Mouse (Mus musculus) liver, adult (tissue): Measurements from ENCODE around the gene Prrc2b.

Source experiments
- GATA4 ChIP-seq: IDR thresholded peaks from 2 replicates; pipeline ENCODE4 v1.6.1; 2014; ENCODE audit warnings: mild to moderate bottlenecking, low read length; ENCODE audit not compliant: insufficient replicate concordance

Prrc2b gene

GRCm38 (mm10) chr2:32181364-32181763, 30.5 kb downstream of the Prrc2b start:
- no peak for TF ChIP-seq GATA4

GRCm38 (mm10) chr2:32182119-32182518, 31.2 kb downstream of the Prrc2b start:
- TF ChIP-seq GATA4, result no peak

- no peak for TF ChIP-seq GATA4
Measured at GRCm38 (mm10) chr2:32182676-32183296, 31.9 kb downstream of the Prrc2b start.

DNA sequence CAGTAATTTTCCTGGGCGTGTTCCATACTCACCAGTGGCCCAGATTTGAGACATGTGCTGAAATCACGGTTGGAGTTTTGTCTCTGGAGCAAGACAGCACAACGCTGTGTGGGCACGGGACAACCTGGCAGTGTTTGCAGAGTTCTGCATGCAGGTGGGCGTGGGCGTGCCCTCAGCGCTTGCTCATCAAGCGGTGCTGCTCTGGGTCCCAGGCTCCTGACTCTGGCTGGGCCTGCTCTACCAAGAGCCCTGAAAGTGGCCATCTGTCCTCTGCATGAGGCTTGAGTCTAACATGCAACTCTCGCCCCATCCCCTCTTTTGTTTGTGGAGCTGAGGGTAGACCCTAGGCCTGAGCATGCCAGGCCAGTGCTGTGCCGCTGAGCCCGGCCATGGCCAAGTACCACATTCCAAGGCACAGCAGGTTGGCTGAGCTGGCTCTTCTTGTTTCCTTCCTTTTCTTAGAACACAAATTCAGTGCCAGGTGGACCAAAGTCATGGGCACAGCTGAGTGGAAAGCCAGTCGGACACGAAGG, 36.2 kb downstream of the Prrc2b start:
- TF ChIP-seq GATA4, result no peak

DNA sequence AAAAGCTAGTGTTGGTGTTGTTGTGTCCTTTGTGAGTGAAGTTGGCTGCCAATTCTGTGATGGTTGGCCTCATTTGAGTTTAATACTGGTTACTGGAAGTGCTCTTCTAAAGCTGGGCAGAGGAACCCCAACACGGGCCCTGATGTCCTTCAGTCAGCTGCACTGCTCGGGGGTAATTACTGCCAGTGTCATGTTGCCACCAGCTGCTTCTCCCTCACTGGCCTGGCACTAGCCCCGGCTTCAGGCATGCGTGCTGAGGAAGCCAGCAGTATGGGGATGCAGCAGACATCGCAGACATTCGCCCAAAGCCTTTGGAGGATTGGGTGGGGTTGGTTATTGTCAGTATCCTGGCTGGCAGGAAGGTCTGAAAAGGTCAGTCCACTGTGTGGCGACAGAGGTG, 36.8 kb downstream of the Prrc2b start:
- TF ChIP-seq GATA4, result no peak

- TF ChIP-seq GATA4, result no peak
Measured at GRCm38 (mm10) chr2:32189060-32189681, 38.3 kb downstream of the Prrc2b start.

DNA sequence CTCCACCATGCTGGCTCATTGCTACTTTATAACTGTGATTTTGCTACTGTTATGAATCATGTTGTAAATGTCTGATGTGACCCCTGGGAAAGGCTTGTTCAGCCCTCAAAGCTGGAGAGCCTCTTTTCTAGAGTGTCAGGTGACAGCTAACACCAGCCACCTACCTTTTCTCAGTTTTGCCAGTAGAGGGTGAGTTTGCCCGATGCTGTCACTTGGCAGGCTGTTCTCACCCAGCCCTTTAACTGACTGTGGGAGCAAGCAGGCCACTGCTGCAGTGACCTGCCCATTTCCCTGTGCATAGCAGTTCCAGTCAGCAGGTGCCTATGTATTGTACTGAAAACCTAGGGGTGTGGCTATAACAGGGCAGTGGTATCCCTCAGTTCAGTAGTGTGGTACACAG, 39.7 kb downstream of the Prrc2b start:
- TF ChIP-seq GATA4, result no peak

DNA sequence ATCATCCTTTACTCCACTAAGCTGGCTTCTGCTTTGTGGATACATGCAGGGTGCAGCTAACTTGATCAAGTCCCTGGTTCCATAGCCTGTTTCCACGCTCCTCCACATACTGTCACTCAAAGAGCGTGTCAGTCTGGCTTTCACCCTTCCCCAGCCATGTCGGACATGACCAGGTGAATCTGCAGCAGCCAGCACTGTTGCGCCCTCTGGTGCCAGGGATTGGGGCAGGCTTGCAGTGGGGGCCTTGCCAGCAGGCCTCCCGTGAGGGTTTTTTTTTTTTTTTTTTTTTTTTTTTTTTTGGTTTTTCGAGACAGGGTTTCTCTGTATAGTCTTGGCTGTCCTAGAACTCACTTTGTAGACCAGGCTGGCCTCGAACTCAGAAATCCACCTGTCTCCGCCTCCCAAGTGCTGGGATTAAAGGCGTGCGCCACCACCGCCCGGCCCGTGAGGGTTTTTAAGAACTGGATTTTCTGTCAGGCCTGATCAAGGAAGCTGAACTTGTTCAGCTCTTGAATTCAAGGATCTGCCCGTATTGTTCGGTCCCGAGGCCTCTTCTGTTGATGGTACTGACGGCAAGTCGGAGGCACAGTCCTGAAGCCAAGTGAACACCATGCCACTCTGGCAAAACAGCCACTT, 41.1 kb downstream of the Prrc2b start:
- TF ChIP-seq GATA4, result no peak

DNA sequence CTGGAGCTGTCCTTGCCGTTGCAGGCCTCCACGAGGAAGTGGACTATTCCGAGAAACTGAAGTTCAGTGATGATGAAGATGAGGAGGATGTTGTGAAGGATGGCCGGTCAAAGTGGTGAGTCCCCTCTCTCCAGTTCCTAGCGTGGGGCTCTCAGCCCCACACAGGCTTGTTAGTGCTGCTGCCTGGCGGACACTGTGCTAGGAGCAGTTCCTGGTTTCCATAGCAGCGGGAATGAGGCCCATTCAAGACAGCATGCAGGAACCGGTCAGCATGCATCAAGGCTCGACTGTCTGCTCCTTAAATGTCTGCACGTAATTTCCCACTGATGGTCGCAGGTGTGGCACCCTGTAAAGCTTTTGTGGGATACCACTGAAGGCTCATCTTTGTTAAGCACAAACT, 48.1 kb downstream of the Prrc2b start:
- TF ChIP-seq GATA4, result no peak

DNA sequence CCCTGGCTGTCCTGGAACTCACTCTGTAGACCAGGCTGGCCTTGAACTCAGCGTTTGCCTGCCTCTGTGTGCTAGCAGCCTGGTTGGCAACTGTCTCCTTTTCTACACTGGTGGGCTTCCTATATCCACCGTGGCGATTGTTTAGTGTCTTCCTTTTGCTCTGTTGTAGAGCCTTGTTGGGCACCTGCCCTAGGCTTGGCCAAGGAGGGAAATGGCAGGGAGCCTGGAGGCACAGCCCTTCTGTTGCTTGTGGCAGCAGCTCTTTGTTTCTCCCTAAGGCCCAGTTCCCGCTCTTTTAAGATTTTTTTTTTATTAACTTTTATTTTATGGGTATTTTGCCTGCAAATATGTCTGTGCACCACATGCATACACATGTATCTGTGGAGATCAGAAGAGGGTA, 49.2 kb downstream of the Prrc2b start:
- no peak for TF ChIP-seq GATA4

GRCm38 (mm10) chr2:32200712-32201111, 49.8 kb downstream of the Prrc2b start:
- no peak for TF ChIP-seq GATA4

DNA sequence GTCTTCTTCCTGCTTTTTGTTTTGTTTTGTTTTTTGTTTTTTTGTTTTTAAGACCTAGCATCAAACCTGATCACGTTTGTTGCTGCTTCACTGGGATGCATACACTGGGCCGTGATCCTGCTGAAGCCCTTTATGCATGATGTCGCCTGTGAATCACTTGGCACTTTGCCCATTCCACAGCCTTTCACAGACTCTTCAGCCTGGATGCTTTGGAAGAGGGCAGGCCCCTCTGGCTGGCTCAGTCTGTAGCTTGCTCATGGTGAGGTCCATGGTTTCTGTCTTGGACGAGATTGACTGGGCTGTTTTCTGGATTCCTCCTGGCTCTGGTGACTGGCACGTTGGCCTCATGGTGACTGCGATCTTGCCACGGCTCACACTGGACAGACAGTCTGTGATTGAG, 50.6 kb downstream of the Prrc2b start:
- no peak for TF ChIP-seq GATA4

DNA sequence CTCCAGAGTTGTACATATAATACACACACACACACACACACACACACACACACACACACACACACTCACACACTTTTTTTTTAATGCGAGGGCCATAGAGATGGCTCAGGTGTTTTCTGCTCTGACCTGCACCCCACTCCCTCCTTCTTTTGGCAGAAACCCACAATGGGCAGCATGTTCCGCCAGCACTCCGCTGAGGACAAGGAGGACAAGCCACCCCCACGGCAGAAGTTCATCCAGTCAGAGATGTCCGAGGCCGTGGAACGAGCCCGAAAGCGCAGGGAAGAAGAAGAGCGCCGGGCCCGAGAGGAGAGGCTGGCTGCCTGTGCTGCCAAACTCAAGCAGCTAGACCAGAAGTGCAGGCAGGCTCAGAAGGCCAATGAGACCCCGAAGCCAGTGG, 53.0 kb downstream of the Prrc2b start:
- no peak for TF ChIP-seq GATA4

- no peak for TF ChIP-seq GATA4
Measured at GRCm38 (mm10) chr2:32207682-32208081, 56.8 kb downstream of the Prrc2b start.

DNA sequence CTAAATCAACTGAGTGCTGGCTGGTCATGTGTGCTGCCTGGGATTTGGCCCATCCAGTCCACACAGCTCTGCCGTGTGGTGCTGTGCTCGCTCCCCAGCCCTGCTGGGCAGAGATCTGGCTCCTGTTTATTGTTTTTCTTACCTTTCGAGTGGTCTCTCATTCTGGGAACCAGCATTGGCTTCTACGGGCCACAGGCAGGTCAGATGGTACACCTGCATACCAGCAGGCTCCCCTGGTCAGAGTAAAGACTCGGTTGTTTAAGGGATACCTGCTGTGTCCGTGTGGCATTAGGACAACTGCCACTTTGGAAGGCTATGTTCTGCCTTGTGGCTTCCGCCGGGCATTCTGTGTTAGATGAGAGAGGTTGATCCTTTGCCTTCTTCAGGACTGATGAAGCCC, 60.8 kb downstream of the Prrc2b start:
- TF ChIP-seq GATA4, result no peak

GRCm38 (mm10) chr2:32213000-32213399, 62.1 kb downstream of the Prrc2b start:
- TF ChIP-seq GATA4, result no peak
